Mouse (Mus musculus) myocyte (in vitro differentiated cells): ENCODE results near the gene Fscn3.

Source experiments
- CEBPB ChIP-seq: IDR thresholded peaks from 2 replicates; pipeline ENCODE4 v1.6.1; 2011; ENCODE audit warnings: mild to moderate bottlenecking, moderate library complexity; ENCODE audit not compliant: poor library complexity, insufficient read depth, severe bottlenecking
- MAX ChIP-seq: IDR thresholded peaks from one replicate; pipeline ENCODE4 v1.6.1; 2011; ENCODE audit warnings: low read depth, mild to moderate bottlenecking, control low read depth
- MYOD1 ChIP-seq, 3 experiments: IDR thresholded peaks; one replicate each; pipeline ENCODE4 v1.6.1; 2011; ENCODE audit warnings: control low read depth in 2 of 3, low read depth in 2 of 3, mild to moderate bottlenecking in 2 of 3, moderate library complexity in 1 of 3; ENCODE audit not compliant: insufficient read length in 2 of 3, control insufficient read depth in 1 of 3
- MYOG ChIP-seq, 3 experiments: IDR thresholded peaks; one replicate each; pipeline ENCODE4 v1.6.1; 2011; ENCODE audit warnings: control low read depth in 2 of 3, low read depth in 2 of 3, mild to moderate bottlenecking in 2 of 3; ENCODE audit not compliant: insufficient read length in 2 of 3, control insufficient read depth in 1 of 3, insufficient read depth in 1 of 3
- POLR2A ChIP-seq: IDR thresholded peaks from one replicate; pipeline ENCODE4 v1.6.1; 2011; ENCODE audit warnings: low read depth, mild to moderate bottlenecking, control low read depth, moderate library complexity; ENCODE audit not compliant: insufficient read length
- POLR2AphosphoS2 ChIP-seq: IDR thresholded peaks from one replicate; pipeline ENCODE4 v1.6.1; 2011; ENCODE audit warnings: low read depth, control low read depth; ENCODE audit not compliant: insufficient read length
- REST ChIP-seq: IDR thresholded peaks from one replicate; pipeline ENCODE4 v1.6.1; 2011; ENCODE audit warnings: mild to moderate bottlenecking, control low read depth, moderate library complexity; ENCODE audit not compliant: insufficient read depth, insufficient read length
- SRF ChIP-seq: IDR thresholded peaks from one replicate; pipeline ENCODE4 v1.6.1; 2011; ENCODE audit warnings: low read depth; ENCODE audit not compliant: control insufficient read depth, insufficient read length
- TCF12 ChIP-seq: IDR thresholded peaks from one replicate; pipeline ENCODE4 v1.6.1; 2011; ENCODE audit warnings: mild to moderate bottlenecking, control low read depth; ENCODE audit not compliant: poor library complexity, insufficient read depth, severe bottlenecking
- USF1 ChIP-seq: IDR thresholded peaks from one replicate; pipeline ENCODE4 v1.6.1; 2011; ENCODE audit warnings: low read depth, mild to moderate bottlenecking, control low read depth, moderate library complexity

DNA sequence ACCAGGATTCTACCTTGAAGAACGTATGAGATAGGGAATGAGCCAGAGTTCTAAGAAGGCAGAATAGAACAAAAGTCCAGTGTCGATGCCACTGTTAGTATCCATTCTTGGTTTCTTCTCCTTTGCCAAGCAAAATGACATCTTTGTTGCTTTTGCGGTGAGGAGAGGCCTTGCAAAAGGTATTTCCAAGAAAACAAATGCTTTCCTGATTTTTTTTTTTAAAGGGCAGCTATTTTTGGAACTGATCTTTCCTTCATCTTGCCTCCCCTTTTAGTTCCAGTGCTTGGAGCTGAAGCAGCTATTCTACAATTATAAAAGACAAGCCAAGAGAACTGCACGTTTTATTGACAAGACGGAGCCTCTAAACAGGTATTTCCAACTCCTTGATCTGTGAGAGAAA is 47.2 kb downstream of the Fscn3 start, which contains the start of gene Snd1:
- TF ChIP-seq POLR2A (no peak), MYOG (IDR thresholded peaks at IDR 0.05; ENCODE audit: control insufficient read depth in 1 of 3, insufficient read depth in 1 of 3, insufficient read length in 2 of 3, low read depth in 2 of 3) (no peak), TCF12 (no peak), USF1 (no peak), POLR2AphosphoS2 (no peak), CEBPB (0 out of 2 replicates have a peak, but pooled peaks have one; percentile 14), MAX (no peak), REST (no peak), MYOD1 (IDR thresholded peaks at IDR 0.05; ENCODE audit: control insufficient read depth in 1 of 3, insufficient read length in 2 of 3, low read depth in 2 of 3) (no peak), SRF (no peak)
